Mouse (Mus musculus): ENCODE results near the gene Clstn2.

GRCm38 (mm10) chr9:97533306-97533705, 499.7 kb downstream of the Clstn2 start:
- TF ChIP-seq CTCF (conservative IDR thresholded peaks at IDR 0.05; ENCODE audit: low read length) (no peak), NANOG (IDR thresholded peaks at IDR 0.05; ENCODE audit: borderline replicate concordance, low read length) (no peak)

All from E14TG2a.4 (cell line).